Mouse (Mus musculus): ENCODE data around the gene Med27. TPM values are rescaled to one million over a fixed set of nuclear protein-coding genes. Genes with fewer than 3 reads are reported as not detected.

Med27 gene
- polyA plus RNA-seq, 1 experiment from 2014 or later = 90.9 TPM

- H3K9me3 ChIP-seq = no peaks in the 10 kb centered on the region
- H3K4me3 ChIP-seq (replicated peaks) = no peak overlapping the region
- H3K4me2 ChIP-seq (replicated peaks) = no peak overlapping the region
- H3K4me1 ChIP-seq (replicated peaks) = peaks cover 11% of the 10 kb centered on the region
- H3K27ac ChIP-seq = no peak overlapping the region
- no peak for ATAC-seq
- H3K36me3 ChIP-seq = peaks cover 5% of the 10 kb centered on the region; the same call in 1 of the 2 replicates
- no peaks in the 10 kb centered on the region for H3K27me3 ChIP-seq
- 82% methylated on average over 8 of the region's 8 CpGs for WGBS
- H3K9ac ChIP-seq (replicated peaks) = no peak overlapping the region
Measured at GRCm38 (mm10) chr2:29365000-29365695, 18.5 kb downstream of the Med27 start.

GRCm38 (mm10) chr2:29368730-29369129 lies 22.1 kb downstream of the Med27 start:
- H3K4me3 ChIP-seq (replicated peaks) = no peak overlapping the region
- H3K36me3 ChIP-seq = no peaks in the 10 kb centered on the region
- ATAC-seq = no peak
- no peaks in the 10 kb centered on the region for H3K27me3 ChIP-seq
- no peak overlapping the region for H3K4me2 ChIP-seq (replicated peaks)
- peaks cover 27% of the 10 kb centered on the region for H3K4me1 ChIP-seq (replicated peaks)
- no peak overlapping the region for H3K9ac ChIP-seq (replicated peaks)
- no peaks in the 10 kb centered on the region for H3K9me3 ChIP-seq
- H3K27ac ChIP-seq = peak overlapping the region; percentile 2; the same call in 1 of the 2 replicates
- WGBS = 62% methylated on average over 5 of the region's 5 CpGs

- 65% methylated on average over 5 of the region's 5 CpGs for WGBS
- H3K9ac ChIP-seq (replicated peaks) = no peak overlapping the region
- H3K9me3 ChIP-seq = no peaks in the 10 kb centered on the region
- no peak overlapping the region for H3K4me3 ChIP-seq (replicated peaks)
- H3K4me1 ChIP-seq (replicated peaks) = peaks cover 27% of the 10 kb centered on the region
- H3K36me3 ChIP-seq = no peaks in the 10 kb centered on the region
- no peak overlapping the region for H3K4me2 ChIP-seq (replicated peaks)
- no peak overlapping the region for H3K27ac ChIP-seq
- ATAC-seq = no peak
- no peaks in the 10 kb centered on the region for H3K27me3 ChIP-seq
Measured at GRCm38 (mm10) chr2:29372176-29372575, 25.6 kb downstream of the Med27 start.

- no peaks in the 10 kb centered on the region for H3K27me3 ChIP-seq
- peaks cover 37% of the 10 kb centered on the region for H3K4me1 ChIP-seq (replicated peaks)
- H3K9me3 ChIP-seq = no peaks in the 10 kb centered on the region
- WGBS = 12% methylated on average over 4 of the region's 4 CpGs
- peak overlapping the region; percentile 55; the same call in 1 of the 2 replicates for H3K27ac ChIP-seq
- H3K9ac ChIP-seq (replicated peaks) = 0 out of 2 replicates have a peak overlapping the region, but pooled peaks have one; percentile 21
- H3K36me3 ChIP-seq = no peaks in the 10 kb centered on the region
- H3K4me2 ChIP-seq (replicated peaks) = no peak overlapping the region
- peak; percentile 62; the same call in 1 of the 2 replicates for ATAC-seq
- H3K4me3 ChIP-seq (replicated peaks) = no peak overlapping the region
Measured at GRCm38 (mm10) chr2:29381683-29382082, 35.1 kb downstream of the Med27 start.

GRCm38 (mm10) chr2:29382583-29382982 lies 36.0 kb downstream of the Med27 start:
- Histone ChIP-seq H3K27me3 (no peaks in the 10 kb centered on the region), H3K9me3 (no peaks in the 10 kb centered on the region), H3K9ac (replicated peaks) (no peak overlapping the region), H3K4me1 (replicated peaks) (peaks cover 45% of the 10 kb centered on the region), H3K4me2 (replicated peaks) (no peak overlapping the region), H3K36me3 (no peaks in the 10 kb centered on the region), H3K4me3 (replicated peaks) (no peak overlapping the region), H3K27ac (no peak overlapping the region)
- whole genome bisulfite sequencing = 93% methylated on average over 4 of the region's 4 CpGs
- no peak for ATAC-seq

- Histone ChIP-seq H3K9ac (replicated peaks) (no peak overlapping the region), H3K4me1 (replicated peaks) (peaks cover 46% of the 10 kb centered on the region), H3K4me2 (replicated peaks) (no peak overlapping the region), H3K27me3 (no peaks in the 10 kb centered on the region), H3K27ac (no peak overlapping the region), H3K36me3 (no peaks in the 10 kb centered on the region), H3K4me3 (replicated peaks) (no peak overlapping the region), H3K9me3 (no peaks in the 10 kb centered on the region)
- no peak for ATAC-seq
Measured at GRCm38 (mm10) chr2:29383133-29383532, 36.5 kb downstream of the Med27 start.

GRCm38 (mm10) chr2:29385405-29385804 lies 38.8 kb downstream of the Med27 start:
- Histone ChIP-seq H3K4me3 (replicated peaks) (no peak overlapping the region), H3K4me1 (replicated peaks) (peaks cover 50% of the 10 kb centered on the region), H3K27ac (peak overlapping the region; percentile 69), H3K9ac (replicated peaks) (no peak overlapping the region), H3K27me3 (no peaks in the 10 kb centered on the region), H3K9me3 (no peaks in the 10 kb centered on the region), H3K36me3 (no peaks in the 10 kb centered on the region), H3K4me2 (replicated peaks) (no peak overlapping the region)
- ATAC-seq = peak; percentile 65; the same call in 1 of the 2 replicates
- 33% methylated on average over 10 of the region's 10 CpGs for WGBS

- Histone ChIP-seq H3K36me3 (no peaks in the 10 kb centered on the region), H3K4me3 (replicated peaks) (no peak overlapping the region), H3K9me3 (no peaks in the 10 kb centered on the region), H3K27me3 (no peaks in the 10 kb centered on the region), H3K4me2 (replicated peaks) (no peak overlapping the region), H3K9ac (replicated peaks) (no peak overlapping the region), H3K4me1 (replicated peaks) (peaks cover 38% of the 10 kb centered on the region), H3K27ac (0 out of 2 replicates have a peak overlapping the region, but pooled peaks have one; percentile 0)
- WGBS = 90% methylated on average over 2 of the region's 2 CpGs
- no peak for ATAC-seq
Measured at GRCm38 (mm10) chr2:29387268-29387667, 40.6 kb downstream of the Med27 start.

GRCm38 (mm10) chr2:29388937-29389336 lies 42.3 kb downstream of the Med27 start:
- Histone ChIP-seq H3K9me3 (no peaks in the 10 kb centered on the region), H3K36me3 (no peaks in the 10 kb centered on the region), H3K9ac (replicated peaks) (no peak overlapping the region), H3K4me2 (replicated peaks) (no peak overlapping the region), H3K4me3 (replicated peaks) (no peak overlapping the region), H3K27ac (no peak overlapping the region), H3K4me1 (replicated peaks) (peaks cover 45% of the 10 kb centered on the region), H3K27me3 (no peaks in the 10 kb centered on the region)
- 90% methylated on average over 7 of the region's 7 CpGs for WGBS
- ATAC-seq = no peak

GRCm38 (mm10) chr2:29391086-29391485 lies 44.5 kb downstream of the Med27 start:
- ATAC-seq = no peak

GRCm38 (mm10) chr2:29391996-29392395 lies 45.4 kb downstream of the Med27 start:
- Histone ChIP-seq H3K4me3 (replicated peaks) (no peak overlapping the region), H3K27ac (no peak overlapping the region), H3K9ac (replicated peaks) (no peak overlapping the region), H3K27me3 (no peaks in the 10 kb centered on the region), H3K4me2 (replicated peaks) (no peak overlapping the region), H3K36me3 (no peaks in the 10 kb centered on the region), H3K9me3 (no peaks in the 10 kb centered on the region), H3K4me1 (replicated peaks) (peaks cover 44% of the 10 kb centered on the region)
- ATAC-seq = no peak
- whole genome bisulfite sequencing = 89% methylated on average over 1 of the region's 1 CpGs

More at GRCm38 (mm10) chr2:29391086-29391485, 44.5 kb downstream of the Med27 start:
- no peaks in the 10 kb centered on the region for H3K27me3 ChIP-seq
- no peaks in the 10 kb centered on the region for H3K9me3 ChIP-seq
- H3K4me3 ChIP-seq (replicated peaks) = no peak overlapping the region
- H3K4me2 ChIP-seq (replicated peaks) = no peak overlapping the region
- no peaks in the 10 kb centered on the region for H3K36me3 ChIP-seq
- no peak overlapping the region for H3K9ac ChIP-seq (replicated peaks)
- peaks cover 44% of the 10 kb centered on the region for H3K4me1 ChIP-seq (replicated peaks)
- WGBS = 96% methylated on average over 4 of the region's 4 CpGs
- no peak overlapping the region for H3K27ac ChIP-seq

- Histone ChIP-seq H3K9me3 (no peaks in the 10 kb centered on the region), H3K27ac (no peak overlapping the region), H3K36me3 (no peaks in the 10 kb centered on the region), H3K27me3 (no peaks in the 10 kb centered on the region), H3K4me1 (replicated peaks) (peaks cover 43% of the 10 kb centered on the region), H3K4me2 (replicated peaks) (no peak overlapping the region), H3K9ac (replicated peaks) (no peak overlapping the region), H3K4me3 (replicated peaks) (no peak overlapping the region)
- ATAC-seq = no peak
- 90% methylated on average over 7 of the region's 7 CpGs for WGBS
Measured at GRCm38 (mm10) chr2:29400234-29400633, 53.6 kb downstream of the Med27 start.

- Histone ChIP-seq H3K27ac (no peak overlapping the region), H3K4me3 (replicated peaks) (no peak overlapping the region), H3K9me3 (no peaks in the 10 kb centered on the region), H3K4me1 (replicated peaks) (peaks cover 41% of the 10 kb centered on the region), H3K9ac (replicated peaks) (no peak overlapping the region), H3K27me3 (no peaks in the 10 kb centered on the region), H3K4me2 (replicated peaks) (no peak overlapping the region), H3K36me3 (no peaks in the 10 kb centered on the region)
- ATAC-seq = no peak
- 90% methylated on average over 3 of the region's 3 CpGs for WGBS
Measured at GRCm38 (mm10) chr2:29400812-29401211, 54.2 kb downstream of the Med27 start.

All from midbrain, embryonic 13.5 days (tissue).